In genomic region chr13:24761403-24762227, GRCm38 (mm10) we compare ENCODE assay signal across 8 mouse cellular contexts. TPM values are rescaled to one million over a fixed set of nuclear protein-coding genes. Genes with fewer than 3 reads are reported as not detected.
A peak's percentile ranks its signal among the peaks of the same experiment; 100 is the strongest.
DNase-seq lines count a peak whose midpoint lies in the region; ATAC-seq and TF ChIP-seq lines count a peak whose summit lies in the region.

Gene Gmnn, minus strand, starts transcription at chr13:24761923.

- peak within 1 kb of the TSS; percentile 92 for H3K27ac ChIP-seq in bone marrow, adult 2 months (ENCODE audit: control insufficient read depth, insufficient read depth, low read depth, low read length, poor library complexity)
- peak within 1 kb of the TSS; percentile 86 for H3K27ac ChIP-seq in embryonic facial prominence, embryonic 15.5 days (replicated peaks)
- H3K27ac ChIP-seq in kidney, embryonic 14.5 days (ENCODE audit: low read depth, low read length): peak within 1 kb of the TSS; percentile 96
- H3K27ac ChIP-seq in limb, embryonic 15.5 days: peak within 1 kb of the TSS; percentile 91

- TF ChIP-seq CTCF in bone marrow, adult 2 months (IDR thresholded peaks at IDR 0.05; ENCODE audit: control insufficient read depth, insufficient read depth, low read length): no peak

- peak; percentile 94 for DNase-seq in 416B (ENCODE audit: low read depth)
- DNase-seq in heart, adult 9 months (ENCODE audit: low spot score in 2 of 2): peak; percentile 86 to 89
- peak; percentile 58 to 76 for DNase-seq in monocyte, adult 2 months (ENCODE audit: low read depth in 1 of 2, low spot score in 2 of 2)
- peak; percentile 91 to 92 for DNase-seq in spleen, postnatal 36 days (ENCODE audit: low spot score in 2 of 2)

- peak within 1 kb of the TSS; percentile 50 for H3K9ac ChIP-seq in embryonic facial prominence, embryonic 15.5 days
- peak within 1 kb of the TSS; percentile 91 for H3K9ac ChIP-seq in kidney, embryonic 14.5 days (ENCODE audit: low read depth, low read length)
- H3K9ac ChIP-seq in limb, embryonic 15.5 days: peak within 1 kb of the TSS; percentile 54

- peak; percentile 78 for TF ChIP-seq POLR2A in bone marrow, adult 2 months (IDR thresholded peaks at IDR 0.05; ENCODE audit: borderline replicate concordance, control insufficient read depth, low read depth, low read length)

- peak within 1 kb of the TSS; percentile 61 for H3K4me2 ChIP-seq in embryonic facial prominence, embryonic 15.5 days (replicated peaks)
- H3K4me2 ChIP-seq in kidney, embryonic 14.5 days (replicated peaks; ENCODE audit: low read depth, low read length): peak within 1 kb of the TSS; percentile 65
- peak within 1 kb of the TSS; percentile 77 for H3K4me2 ChIP-seq in limb, embryonic 15.5 days

- H3K27me3 ChIP-seq in embryonic facial prominence, embryonic 15.5 days: no peaks in the 10 kb centered on the region
- H3K27me3 ChIP-seq in kidney, embryonic 14.5 days (ENCODE audit: control insufficient read depth, insufficient read depth, low read length): no peaks in the 10 kb centered on the region
- H3K27me3 ChIP-seq in limb, embryonic 15.5 days: no peaks in the 10 kb centered on the region

- no peaks in the 10 kb centered on the region for H3K9me3 ChIP-seq in embryonic facial prominence, embryonic 15.5 days (replicated peaks)
- no peaks in the 10 kb centered on the region for H3K9me3 ChIP-seq in kidney, embryonic 14.5 days (ENCODE audit: control insufficient read depth, low read length)
- H3K9me3 ChIP-seq in limb, embryonic 15.5 days: no peaks in the 10 kb centered on the region

- ATAC-seq in embryonic facial prominence, embryonic 15.5 days (ENCODE audit: insufficient number of reproducible peaks, low FRiP score, low TSS enrichment, low read depth): peak; percentile 99
- peak; percentile 97 for ATAC-seq in kidney, embryonic 14.5 days (ENCODE audit: low FRiP score, low TSS enrichment)
- ATAC-seq in limb, embryonic 15.5 days (ENCODE audit: insufficient number of reproducible peaks, low FRiP score, low TSS enrichment, low read depth): peak; percentile 94

- under 1% methylated on average over 79 of the region's 79 CpGs for WGBS in bone marrow, adult 2 months
- WGBS in embryonic facial prominence, embryonic 15.5 days: under 1% methylated on average over 79 of the region's 79 CpGs
- WGBS in kidney, embryonic 14.5 days: under 1% methylated on average over 78 of the region's 79 CpGs
- WGBS in limb, embryonic 15.5 days: under 1% methylated on average over 79 of the region's 79 CpGs

- H3K4me3 ChIP-seq in bone marrow, adult 2 months (replicated peaks; ENCODE audit: control insufficient read depth, low read depth, low read length): peak within 1 kb of the TSS; percentile 77
- H3K4me3 ChIP-seq in embryonic facial prominence, embryonic 15.5 days (replicated peaks): peak within 1 kb of the TSS; percentile 63
- H3K4me3 ChIP-seq in kidney, embryonic 14.5 days (ENCODE audit: low read length): peak within 1 kb of the TSS; percentile 95
- H3K4me3 ChIP-seq in limb, embryonic 15.5 days: peak within 1 kb of the TSS; percentile 90

- H3K36me3 ChIP-seq in embryonic facial prominence, embryonic 15.5 days: no peaks in the 10 kb centered on the region; the same call in 1 of the 2 replicates
- H3K36me3 ChIP-seq in kidney, embryonic 14.5 days (ENCODE audit: control insufficient read depth, insufficient read depth, low read length): peaks cover 29% of the 10 kb centered on the region
- H3K36me3 ChIP-seq in limb, embryonic 15.5 days: no peaks in the 10 kb centered on the region

- peaks cover 1% of the 10 kb centered on the region for H3K4me1 ChIP-seq in bone marrow, adult 2 months (ENCODE audit: control insufficient read depth, insufficient read depth, low read length)
- H3K4me1 ChIP-seq in embryonic facial prominence, embryonic 15.5 days: peaks cover 8% of the 10 kb centered on the region
- H3K4me1 ChIP-seq in kidney, embryonic 14.5 days (ENCODE audit: control insufficient read depth, insufficient read depth, low read length): peaks cover 6% of the 10 kb centered on the region; the same call in 1 of the 2 replicates
- peaks cover 16% of the 10 kb centered on the region for H3K4me1 ChIP-seq in limb, embryonic 15.5 days

RNA-seq across cellular contexts. Expression of gene Gmnn, which starts in this region (rescaled TPM):
- polyA plus RNA-seq in bone marrow, adult 2 months (2011; ENCODE audit: insufficient read depth, insufficient read length, low replicate concordance, missing spikeins): 91.4 and 105 TPM in 2 replicates
- 69.0 and 72.2 TPM in 2 replicates for polyA plus RNA-seq in embryonic facial prominence, embryonic 15.5 days (2015; fragmentation: Nextera tagmentation; extraction: Ambion mirVana)
- polyA plus RNA-seq in kidney, embryonic 14.5 days (2014; fragmentation: Nextera tagmentation; extraction: Ambion mirVana): 134 and 174 TPM in 2 replicates
- 72.6 and 73.7 TPM in 2 replicates for polyA plus RNA-seq in limb, embryonic 15.5 days (2015; fragmentation: Nextera tagmentation; extraction: Ambion mirVana)

Comparison
In these comparisons a context has a peak if more than half of its experiments do, and no peak if none do; other contexts are left out.
1. Peak in every context shown above with its lines: DNase-seq, ATAC-seq, H3K4me3 ChIP-seq and H3K27ac ChIP-seq.